Mouse (Mus musculus): ENCODE measurements at regions not wholly inside any gene's neighbourhood (a gene's known extent, or its start where the extent isn't known, plus 50 kb on each side); places are given as distances from the start of the nearest gene placed in this dataset.

DNA sequence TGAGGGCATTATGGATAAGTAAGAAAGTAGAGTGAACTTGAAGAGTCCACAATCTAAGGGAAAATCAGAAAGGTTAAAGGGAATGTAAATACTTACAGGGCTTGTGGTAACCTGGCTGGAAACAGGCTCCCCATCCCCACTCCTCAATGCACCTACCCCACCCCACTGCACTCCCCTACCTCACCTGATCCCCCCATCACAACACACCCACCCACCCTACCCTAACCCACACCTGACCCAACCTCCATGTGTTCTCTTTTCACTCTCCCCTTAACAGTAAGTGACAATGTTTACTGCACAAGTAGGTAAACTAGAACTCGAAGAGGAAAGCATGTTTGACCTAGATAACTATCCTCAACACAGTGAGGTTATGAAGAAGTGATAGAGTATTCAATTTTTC, 247.9 kb upstream of the Zc3h15 start:
- no peaks in the 10 kb centered on the region for H3K9me3 ChIP-seq
- no peaks in the 10 kb centered on the region for H3K36me3 ChIP-seq
- H3K27ac ChIP-seq, result no peak overlapping the region
- no peak overlapping the region for H3K4me2 ChIP-seq (replicated peaks)
- H3K4me3 ChIP-seq (replicated peaks), result no peak overlapping the region
- peaks cover 6% of the 10 kb centered on the region; the same call in 1 of the 2 replicates for H3K4me1 ChIP-seq (replicated peaks)
- no peak for ATAC-seq
- 77% methylated on average over 1 of the region's 1 CpGs for WGBS
- H3K9ac ChIP-seq (replicated peaks), result no peak overlapping the region
- no peaks in the 10 kb centered on the region for H3K27me3 ChIP-seq

DNA sequence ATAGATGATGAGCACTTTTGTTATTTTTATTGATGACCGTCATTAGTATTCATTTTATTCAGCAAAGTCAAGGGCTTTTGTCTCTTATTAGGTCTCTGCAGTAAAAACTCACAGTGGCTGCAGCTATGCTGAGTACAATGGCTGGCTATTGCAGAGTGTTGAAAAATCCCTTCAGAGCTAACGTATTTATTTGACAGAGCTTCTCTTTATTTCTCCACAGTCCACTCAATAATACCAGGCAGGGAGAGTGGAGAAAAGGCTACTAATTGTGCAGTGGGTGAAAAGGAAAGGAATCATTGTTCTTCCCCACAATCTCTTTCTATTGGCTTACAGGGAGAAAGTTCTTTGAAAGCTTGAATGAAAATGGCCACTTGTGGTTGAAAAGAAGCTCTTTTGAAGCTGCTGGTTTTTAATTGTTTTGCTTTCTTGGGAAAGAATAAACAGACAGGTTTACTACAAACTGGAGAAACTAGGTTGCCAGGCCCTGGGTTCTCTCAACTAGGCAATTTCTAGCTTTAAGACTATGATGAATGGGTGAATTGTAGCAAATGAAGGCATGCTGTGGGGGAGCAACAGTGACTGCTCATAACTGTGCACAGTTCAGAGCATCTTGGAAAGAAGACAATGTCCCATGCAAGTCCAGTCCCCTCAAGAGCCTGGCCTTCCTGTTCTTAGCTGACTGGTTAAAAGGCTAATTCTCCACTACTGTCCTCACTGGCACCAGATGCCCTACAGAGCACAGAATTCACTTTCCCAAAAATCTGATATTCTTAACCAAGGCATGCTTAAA, 247.2 kb upstream of the Zc3h15 start:
- H3K4me2 ChIP-seq (replicated peaks), result no peak overlapping the region
- peak; percentile 55; the same call in 1 of the 2 replicates for ATAC-seq
- no peaks in the 10 kb centered on the region for H3K36me3 ChIP-seq
- no peak overlapping the region for H3K4me3 ChIP-seq (replicated peaks)
- peaks cover 6% of the 10 kb centered on the region; the same call in 1 of the 2 replicates for H3K4me1 ChIP-seq (replicated peaks)
- no peaks in the 10 kb centered on the region for H3K27me3 ChIP-seq
- no peak overlapping the region for H3K9ac ChIP-seq (replicated peaks)
- no peak overlapping the region for H3K27ac ChIP-seq
- WGBS, result 23% methylated on average over 2 of the region's 2 CpGs
- no peaks in the 10 kb centered on the region for H3K9me3 ChIP-seq

GRCm38 (mm10) chr2:83442739-83443138, 201.5 kb upstream of the Zc3h15 start:
- no peak overlapping the region for H3K4me3 ChIP-seq (replicated peaks)
- H3K27ac ChIP-seq, result no peak overlapping the region
- no peak overlapping the region for H3K9ac ChIP-seq (replicated peaks)
- no peaks in the 10 kb centered on the region for H3K36me3 ChIP-seq
- H3K9me3 ChIP-seq, result no peaks in the 10 kb centered on the region
- H3K27me3 ChIP-seq, result no peaks in the 10 kb centered on the region
- ATAC-seq, result no peak
- no peaks in the 10 kb centered on the region for H3K4me1 ChIP-seq (replicated peaks)
- WGBS, result 74% methylated on average over 5 of the region's 5 CpGs
- H3K4me2 ChIP-seq (replicated peaks), result no peak overlapping the region

DNA sequence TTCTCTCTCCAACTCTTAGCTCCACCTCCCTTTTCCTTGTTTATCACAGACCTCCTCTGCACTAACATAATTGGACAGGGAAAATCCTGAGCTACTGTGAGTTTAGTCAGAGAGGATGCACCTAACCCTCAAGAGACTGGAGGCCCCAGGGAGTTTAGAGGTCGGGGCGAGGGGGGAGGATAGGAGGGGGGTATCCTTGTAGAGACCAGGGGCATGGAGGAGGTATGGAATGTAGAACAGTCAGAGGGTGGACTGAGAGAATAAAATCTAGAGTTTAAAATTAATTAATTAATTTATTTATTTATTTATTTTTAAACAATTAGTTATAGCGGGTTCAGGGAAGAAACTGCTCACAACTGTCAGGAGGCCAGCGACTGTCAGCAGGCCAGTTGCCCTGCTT, 192.9 kb upstream of the Zc3h15 start:
- Histone ChIP-seq H3K36me3 (no peaks in the 10 kb centered on the region), H3K9me3 (no peaks in the 10 kb centered on the region), H3K9ac (replicated peaks) (no peak overlapping the region), H3K4me2 (replicated peaks) (no peak overlapping the region), H3K4me1 (replicated peaks) (no peaks in the 10 kb centered on the region), H3K27me3 (no peaks in the 10 kb centered on the region), H3K27ac (no peak overlapping the region), H3K4me3 (replicated peaks) (no peak overlapping the region)
- 81% methylated on average over 4 of the region's 4 CpGs for WGBS
- ATAC-seq, result no peak
